Mouse (Mus musculus) limb, embryonic 14.5 days (tissue): ENCODE results near the gene Vmn1r205. TPM values are rescaled to one million over a fixed set of nuclear protein-coding genes. Genes with fewer than 3 reads are reported as not detected.
"Not testable (repeated sequence)": the region's sequence is repeated elsewhere in the genome, so short reads cannot be mapped to it uniquely, and the experiment has no call there.

ENCODE experiments used
- ATAC-seq: fragments of 200-750 bp; cut with Nextera tagmentation; 2 replicates; pipeline ENCODE4 v1.8.0; 2017; ENCODE audit warnings: low read depth, moderate number of reproducible peaks, moderate TSS enrichment; ENCODE audit not compliant: low FRiP score
- DNase-seq: peaks from one replicate; pipeline ENCODE4 v3.0.0-alpha.2; 2015; ENCODE audit warnings: low spot score
- H3K27ac ChIP-seq: fragments of 300-500 bp; sonication (generic); replicated peaks from 2 replicates; pipeline ENCODE4 v1.5.1; 2014; ENCODE audit warnings: low read depth, mild to moderate bottlenecking, low read length, moderate library complexity, mixed read lengths
- H3K27me3 ChIP-seq: fragments of 300-500 bp; sonication (generic); 2 replicates; pipeline ENCODE4 v1.6.1; 2014; ENCODE audit warnings: low read length, mixed read lengths; ENCODE audit not compliant: control insufficient read depth, insufficient read depth
- H3K36me3 ChIP-seq: fragments of 300-500 bp; sonication (generic); 2 replicates; pipeline ENCODE4 v1.6.1; 2014; ENCODE audit warnings: mild to moderate bottlenecking, low read length, moderate library complexity, mixed read lengths; ENCODE audit not compliant: control insufficient read depth, insufficient read depth
- H3K4me1 ChIP-seq: fragments of 300-500 bp; sonication (generic); 2 replicates; pipeline ENCODE4 v1.6.1; 2014; ENCODE audit warnings: antibody characterized with exemption, low read length, mixed read lengths; ENCODE audit not compliant: control insufficient read depth, insufficient read depth
- H3K4me2 ChIP-seq: fragments of 300-500 bp; sonication (generic); replicated peaks from 2 replicates; pipeline ENCODE4 v1.6.1; 2014; ENCODE audit warnings: low read depth, mild to moderate bottlenecking, low read length, moderate library complexity; ENCODE audit not compliant: severe bottlenecking
- H3K4me3 ChIP-seq: fragments of 300-500 bp; sonication (generic); replicated peaks from 2 replicates; pipeline ENCODE4 v1.5.1; 2014; ENCODE audit warnings: low read length
- H3K9ac ChIP-seq: fragments of 300-500 bp; sonication (generic); 2 replicates; pipeline ENCODE4 v1.6.1; 2014; ENCODE audit warnings: mild to moderate bottlenecking, low read depth, low read length, moderate library complexity; ENCODE audit not compliant: severe bottlenecking
- H3K9me3 ChIP-seq: fragments of 300-500 bp; sonication (generic); 2 replicates; pipeline ENCODE4 v1.6.1; 2016; ENCODE audit warnings: low read length; ENCODE audit not compliant: control insufficient read depth
- POLR2A ChIP-seq: fragments of 200-500 bp; IDR thresholded peaks from 2 replicates; pipeline ENCODE4 v1.8.0; 2012; ENCODE audit warnings: inconsistent platforms, mild to moderate bottlenecking, moderate library complexity, borderline replicate concordance; ENCODE audit not compliant: insufficient read depth, insufficient read length; ENCODE audit errors: extremely low read depth
- WGBS: fragments of 180-500 bp; shearing (Covaris S2); extraction: QIAGEN DNeasy Blood & Tissue Kit; methylation state at CpG from one replicate; pipeline ENCODE4 v1.1.7; 2014; 5-methylcytosine and 5-hydroxymethylcytosine counted together
- polyA plus RNA-seq, 2 experiments: library from polyadenylated mRNA; depleted of rRNA in 1 of 2; stranded (reverse) in 1 of 2; unstranded in 1 of 2; fragments of >200 nt; fragmentation: Nextera tagmentation in 1 of 2; extraction: Ambion mirVana in 1 of 2; gene quantifications; 2 replicates each; pipeline versions ENCODE4 v1.2.1 to v1.2.3; 2012 to 2014

The Vmn1r205 gene
- polyA plus RNA-seq (2012; rRNA removed) (not detected in 2 replicates), polyA plus RNA-seq (2014; fragmentation: Nextera tagmentation; extraction: Ambion mirVana) (not detected in 2 replicates)

DNA sequence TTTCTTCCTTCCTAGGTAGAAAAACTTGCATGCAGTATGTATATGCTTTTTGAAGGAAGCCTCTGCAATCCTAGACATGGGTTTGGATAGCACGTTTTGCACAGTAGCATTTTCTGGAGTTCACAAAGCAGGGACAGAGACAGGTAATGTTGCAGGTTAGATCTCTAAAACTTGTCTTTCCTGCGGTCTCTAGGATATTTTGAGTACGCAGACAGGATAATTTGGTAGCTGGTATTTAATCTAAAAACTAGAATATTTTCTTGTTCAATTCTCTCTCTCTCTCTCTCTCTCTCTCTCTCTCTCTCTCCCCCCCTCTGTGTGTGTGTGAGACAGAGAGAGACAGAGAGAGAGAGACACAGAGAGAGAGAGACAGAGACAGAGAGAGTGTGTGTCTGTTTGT lies at the start of gene Vmn1r205:
Vmn1r205 (minus strand) TSS at position 101 of the 400 bp plus-strand sequence.
- no peak for TF ChIP-seq POLR2A
- DNase-seq (no peak), ATAC-seq (no peak)
- no peaks in the 10 kb centered on the region for H3K27me3 ChIP-seq
- no peaks in the 10 kb centered on the region for H3K9me3 ChIP-seq
- no peaks in the 10 kb centered on the region for H3K4me1 ChIP-seq
- H3K9ac ChIP-seq: no peak within 1 kb of the TSS
- H3K36me3 ChIP-seq: no peaks in the 10 kb centered on the region
- H3K4me2 ChIP-seq: no peak within 1 kb of the TSS
- 86% methylated on average over 3 of the region's 3 CpGs for WGBS
- no peak within 1 kb of the TSS for H3K27ac ChIP-seq
- H3K4me3 ChIP-seq: no peak within 1 kb of the TSS

DNA sequence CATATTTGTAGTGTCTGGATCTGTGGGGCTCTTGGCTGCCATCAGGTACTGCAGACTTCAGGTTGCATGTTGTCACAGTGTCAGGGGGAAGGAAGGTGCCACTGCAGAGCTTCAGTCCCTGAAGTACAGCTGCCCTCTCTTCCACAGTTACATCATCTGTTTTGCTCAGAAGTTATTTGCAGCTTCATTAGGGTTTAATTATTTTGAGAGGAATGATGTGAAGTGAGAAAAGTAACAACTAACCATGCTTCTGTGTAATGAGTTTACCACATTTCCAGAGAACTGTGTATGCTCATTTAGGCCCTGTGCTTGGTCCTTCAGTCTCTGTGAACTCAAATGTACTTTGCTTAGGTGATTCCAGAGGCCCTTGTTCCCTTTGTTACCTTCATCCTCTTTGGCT lies 31.4 kb upstream of the Vmn1r205 start, which contains the start of gene Vmn1r206:
Vmn1r206 (minus strand) TSS at position 101 of the 400 bp plus-strand sequence.
- ATAC-seq, H3K27me3 ChIP-seq, H3K9me3 ChIP-seq, H3K4me3 ChIP-seq, H3K4me2 ChIP-seq, H3K4me1 ChIP-seq, H3K27ac ChIP-seq, H3K9ac ChIP-seq, DNase-seq, H3K36me3 ChIP-seq: not testable (repeated sequence)

DNA sequence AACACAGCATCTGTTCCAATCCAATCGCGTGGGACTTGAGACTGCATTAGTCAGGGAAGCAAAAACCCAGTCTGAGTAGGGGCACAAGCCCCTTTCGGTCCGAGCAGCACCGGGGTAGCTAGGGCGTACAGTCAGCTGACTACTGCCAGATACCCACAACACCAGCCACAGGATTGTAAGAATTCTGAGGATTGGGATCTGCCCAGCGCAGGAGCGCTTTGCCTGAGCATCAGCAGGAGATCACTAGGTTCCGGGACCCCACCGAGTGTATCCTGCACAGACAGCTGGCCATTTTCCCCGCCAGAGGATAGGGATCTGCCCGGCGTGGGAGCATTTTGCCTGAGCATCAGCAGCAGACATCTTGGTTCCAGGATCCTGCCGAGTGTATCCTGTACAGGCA lies 9.5 kb downstream of the Vmn1r205 start:
- H3K4me2 ChIP-seq, DNase-seq, H3K36me3 ChIP-seq, H3K9me3 ChIP-seq, H3K4me1 ChIP-seq, H3K27ac ChIP-seq, H3K4me3 ChIP-seq, H3K27me3 ChIP-seq, H3K9ac ChIP-seq, ATAC-seq: not testable (repeated sequence)
- WGBS: 79% methylated on average over 14 of the region's 14 CpGs

GRCm38 (mm10) chr13:22574911-22575310 lies 17.9 kb downstream of the Vmn1r205 start:
- not testable (repeated sequence) for ATAC-seq, H3K9me3 ChIP-seq, H3K4me1 ChIP-seq, H3K27me3 ChIP-seq, H3K4me2 ChIP-seq, H3K27ac ChIP-seq, H3K9ac ChIP-seq, H3K36me3 ChIP-seq, H3K4me3 ChIP-seq, DNase-seq
- WGBS: 66% methylated on average over 3 of the region's 3 CpGs

DNA sequence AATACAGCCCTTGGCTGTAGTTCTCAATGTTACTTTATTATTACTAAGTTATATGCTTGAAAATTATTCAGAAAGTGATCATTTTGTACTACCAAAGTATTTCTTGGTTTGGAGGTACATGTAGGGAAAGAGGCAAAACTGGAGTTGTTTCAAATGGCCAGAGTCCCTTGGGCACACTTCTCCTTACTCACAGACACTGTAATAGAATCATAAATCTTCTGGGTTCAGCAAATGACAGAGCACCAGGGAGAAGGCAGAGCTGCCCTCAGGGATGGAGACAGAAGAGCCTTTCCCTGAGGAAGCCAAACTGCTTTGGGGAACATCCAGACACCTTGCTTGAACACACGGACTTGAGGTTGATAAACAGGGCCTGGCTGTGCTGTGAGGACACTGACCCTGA lies 39.9 kb downstream of the Vmn1r205 start, which contains the start of gene Vmn1r204:
Vmn1r204 (plus strand) TSS at position 301 of the 400 bp plus-strand sequence.
- WGBS: 60% methylated on average over 1 of the region's 1 CpGs
- not testable (repeated sequence) for H3K9me3 ChIP-seq, H3K4me1 ChIP-seq, H3K4me3 ChIP-seq, ATAC-seq, DNase-seq, H3K27me3 ChIP-seq, H3K9ac ChIP-seq, H3K27ac ChIP-seq, H3K4me2 ChIP-seq, H3K36me3 ChIP-seq

Other genes with a start within 250 kb of the Vmn1r205 start
- gene Vmn1r198, start 242.6 kb downstream of the Vmn1r205 start, polyA plus RNA-seq (2012; rRNA removed): not detected in 2 replicates
- gene Vmn1r198, start 242.6 kb downstream of the Vmn1r205 start, polyA plus RNA-seq (2014; fragmentation: Nextera tagmentation; extraction: Ambion mirVana): not detected in 2 replicates
- gene Vmn1r199, start 213.2 kb downstream of the Vmn1r205 start, polyA plus RNA-seq (2012; rRNA removed): not detected in 2 replicates
- not detected in 2 replicates for gene Vmn1r199, start 213.2 kb downstream of the Vmn1r205 start, polyA plus RNA-seq (2014; fragmentation: Nextera tagmentation; extraction: Ambion mirVana)
- gene Vmn1r200, start 202.6 kb downstream of the Vmn1r205 start, polyA plus RNA-seq (2012; rRNA removed): not detected in 2 replicates
- not detected in 2 replicates for gene Vmn1r200, start 202.6 kb downstream of the Vmn1r205 start, polyA plus RNA-seq (2014; fragmentation: Nextera tagmentation; extraction: Ambion mirVana)
- not detected in 2 replicates for gene Vmn1r201, start 121.1 kb downstream of the Vmn1r205 start, polyA plus RNA-seq (2012; rRNA removed)
- not detected in 2 replicates for gene Vmn1r201, start 121.1 kb downstream of the Vmn1r205 start, polyA plus RNA-seq (2014; fragmentation: Nextera tagmentation; extraction: Ambion mirVana)
- gene Vmn1r202, start 87.6 kb downstream of the Vmn1r205 start, polyA plus RNA-seq (2012; rRNA removed): 0.01 TPM in 2 replicates
- gene Vmn1r202, start 87.6 kb downstream of the Vmn1r205 start, polyA plus RNA-seq (2014; fragmentation: Nextera tagmentation; extraction: Ambion mirVana): not detected in 2 replicates
- gene Vmn1r203, start 74.9 kb downstream of the Vmn1r205 start, polyA plus RNA-seq (2012; rRNA removed): not detected in 2 replicates
- not detected in 2 replicates for gene Vmn1r203, start 74.9 kb downstream of the Vmn1r205 start, polyA plus RNA-seq (2014; fragmentation: Nextera tagmentation; extraction: Ambion mirVana)
- gene Vmn1r204, start 39.8 kb downstream of the Vmn1r205 start, polyA plus RNA-seq (2012; rRNA removed): not detected in 2 replicates
- gene Vmn1r204, start 39.8 kb downstream of the Vmn1r205 start, polyA plus RNA-seq (2014; fragmentation: Nextera tagmentation; extraction: Ambion mirVana): not detected in 2 replicates
- gene Vmn1r206, start 31.3 kb upstream of the Vmn1r205 start, polyA plus RNA-seq (2012; rRNA removed): not detected in 2 replicates
- gene Vmn1r206, start 31.3 kb upstream of the Vmn1r205 start, polyA plus RNA-seq (2014; fragmentation: Nextera tagmentation; extraction: Ambion mirVana): not detected in 2 replicates
- gene Vmn1r207-ps, start 136.6 kb upstream of the Vmn1r205 start, polyA plus RNA-seq (2012; rRNA removed): not detected in 2 replicates
- gene Vmn1r207-ps, start 136.6 kb upstream of the Vmn1r205 start, polyA plus RNA-seq (2014; fragmentation: Nextera tagmentation; extraction: Ambion mirVana): not detected in 2 replicates
- not detected in 2 replicates for gene Vmn1r208, start 184.4 kb upstream of the Vmn1r205 start, polyA plus RNA-seq (2012; rRNA removed)
- not detected in 2 replicates for gene Vmn1r208, start 184.4 kb upstream of the Vmn1r205 start, polyA plus RNA-seq (2014; fragmentation: Nextera tagmentation; extraction: Ambion mirVana)
- not detected in 2 replicates for gene Vmn1r209, start 216.7 kb upstream of the Vmn1r205 start, polyA plus RNA-seq (2012; rRNA removed)
- not detected in 2 replicates for gene Vmn1r209, start 216.7 kb upstream of the Vmn1r205 start, polyA plus RNA-seq (2014; fragmentation: Nextera tagmentation; extraction: Ambion mirVana)
- gene Vmn1r210, start 238.3 kb upstream of the Vmn1r205 start, polyA plus RNA-seq (2012; rRNA removed): not detected in 2 replicates
- not detected in 2 replicates for gene Vmn1r210, start 238.3 kb upstream of the Vmn1r205 start, polyA plus RNA-seq (2014; fragmentation: Nextera tagmentation; extraction: Ambion mirVana)